Mouse (Mus musculus) c-Kit-negative CD71-positive TER-119-positive erythroid progenitor cells, embryonic 14.5 days (primary cell): ENCODE results near the gene Pitpnc1.

Experiments
- DNase-seq: peaks from one replicate; pipeline ENCODE4 v3.0.0-alpha.2; 2013; ENCODE audit warnings: low read depth, low spot score

The Pitpnc1 gene

GRCm38 (mm10) chr11:107373154-107373553 is 97.3 kb downstream of the Pitpnc1 start:
- DNase-seq: no peak

- DNase-seq: no peak
Observed at GRCm38 (mm10) chr11:107372688-107373087, 97.8 kb downstream of the Pitpnc1 start.

- DNase-seq: no peak
Observed at GRCm38 (mm10) chr11:107370476-107370875, 100.0 kb downstream of the Pitpnc1 start.

GRCm38 (mm10) chr11:107369661-107370060 is 100.8 kb downstream of the Pitpnc1 start:
- no peak for DNase-seq

- DNase-seq: no peak
Observed at GRCm38 (mm10) chr11:107365938-107366712, 104.4 kb downstream of the Pitpnc1 start.

DNA sequence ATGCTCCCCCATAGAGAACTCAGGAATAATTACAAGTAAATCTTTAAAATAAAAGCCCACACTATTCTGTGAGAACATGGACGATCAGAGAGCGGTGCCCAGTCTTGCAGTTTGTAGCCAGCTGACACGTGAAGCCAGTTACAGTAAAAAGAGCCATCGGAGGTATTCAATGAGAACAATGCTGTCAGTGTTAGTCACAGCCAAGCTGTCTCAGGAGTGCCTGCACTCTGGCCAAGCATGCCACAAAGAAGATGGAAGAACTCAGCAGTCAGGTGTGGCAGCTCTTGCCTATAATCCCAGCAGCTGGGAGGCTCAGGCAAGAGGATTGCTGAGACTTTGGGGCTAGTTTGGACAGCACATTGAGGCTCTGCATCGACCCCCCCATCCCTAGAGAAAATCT is 111.8 kb downstream of the Pitpnc1 start:
- no peak for DNase-seq

GRCm38 (mm10) chr11:107356224-107356623 is 114.3 kb downstream of the Pitpnc1 start:
- no peak for DNase-seq

DNA sequence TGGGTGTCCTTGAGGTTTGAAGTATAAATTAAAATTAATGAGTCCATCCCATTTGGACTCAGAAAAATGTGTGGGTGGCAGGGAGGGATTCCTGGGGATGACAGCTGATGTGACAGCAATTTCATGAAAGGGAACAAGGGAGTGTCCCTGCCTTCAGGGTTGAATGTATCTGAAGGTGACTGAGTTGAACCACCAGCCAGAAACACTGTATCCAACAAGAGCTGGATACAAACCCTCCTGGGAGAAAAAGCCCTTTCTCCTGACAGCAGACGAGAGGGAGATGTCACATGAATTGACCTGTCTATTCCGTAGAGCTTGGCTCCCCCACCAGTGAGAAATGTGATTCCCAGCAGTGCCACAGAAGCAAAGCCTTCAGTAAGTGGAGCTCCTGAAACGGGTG is 115.0 kb downstream of the Pitpnc1 start:
- DNase-seq: no peak

- no peak for DNase-seq
Observed at GRCm38 (mm10) chr11:107354499-107355143, 115.9 kb downstream of the Pitpnc1 start.

GRCm38 (mm10) chr11:107352596-107352995 is 117.9 kb downstream of the Pitpnc1 start:
- no peak for DNase-seq

DNA sequence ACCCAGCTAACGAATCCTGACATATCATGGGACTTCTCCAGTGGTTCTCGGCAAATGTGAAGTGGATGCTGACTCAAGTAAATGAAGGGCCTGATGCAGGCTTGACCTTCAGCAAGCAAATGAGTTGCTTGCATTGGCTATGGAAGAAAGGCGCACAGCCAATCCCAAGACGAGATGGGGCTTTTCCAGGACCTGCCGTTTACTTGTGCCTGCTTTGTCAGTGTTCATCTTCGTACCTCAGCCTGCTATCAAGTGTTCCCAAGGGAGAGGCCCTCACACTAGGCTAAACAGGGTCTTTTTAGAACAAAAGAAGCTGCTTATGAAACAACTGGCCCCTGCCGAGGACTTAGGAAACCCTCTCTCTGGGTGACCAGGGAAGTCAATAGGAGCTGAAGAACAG is 120.7 kb downstream of the Pitpnc1 start:
- DNase-seq: no peak

DNA sequence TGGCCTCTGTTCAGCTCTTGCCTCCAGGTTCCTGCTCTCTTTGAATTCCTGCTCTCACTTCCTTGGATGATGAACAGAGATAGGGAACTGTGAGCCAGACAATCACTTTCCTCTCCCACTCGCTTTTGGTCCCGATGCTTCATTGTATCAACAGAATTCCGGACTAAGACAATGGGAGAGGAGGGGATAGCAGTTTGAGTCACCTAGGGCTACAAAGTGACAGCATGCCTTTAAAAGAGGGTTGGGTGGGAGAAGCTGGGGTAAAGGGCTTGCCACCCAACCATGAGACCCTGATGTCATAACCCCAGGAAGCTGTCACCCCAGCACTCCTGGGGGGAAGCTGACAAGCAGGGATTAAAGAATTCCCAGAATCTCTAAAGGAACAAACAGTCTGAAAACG is 127.5 kb downstream of the Pitpnc1 start:
- DNase-seq: no peak

GRCm38 (mm10) chr11:107342432-107342831 is 128.1 kb downstream of the Pitpnc1 start:
- no peak for DNase-seq

DNA sequence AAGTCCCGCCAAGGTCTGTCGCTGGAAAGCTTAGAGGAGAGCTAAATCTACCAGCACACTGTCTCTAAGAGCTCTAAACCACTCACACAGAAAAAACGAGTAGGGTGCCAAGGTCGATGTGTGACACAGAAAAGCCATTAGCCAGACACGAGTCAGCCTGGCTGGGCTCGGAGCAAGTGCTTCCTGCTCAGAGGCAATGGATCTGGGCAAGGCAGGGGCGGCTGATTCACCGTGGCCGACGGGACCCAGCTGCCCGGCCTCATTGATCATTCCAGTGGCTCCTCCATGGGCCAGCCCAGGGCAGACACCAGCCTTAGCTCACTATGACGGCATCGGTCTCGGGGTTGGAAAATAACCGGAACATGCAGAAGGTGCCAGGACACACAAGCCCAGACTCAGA is 129.2 kb downstream of the Pitpnc1 start:
- DNase-seq: no peak

DNA sequence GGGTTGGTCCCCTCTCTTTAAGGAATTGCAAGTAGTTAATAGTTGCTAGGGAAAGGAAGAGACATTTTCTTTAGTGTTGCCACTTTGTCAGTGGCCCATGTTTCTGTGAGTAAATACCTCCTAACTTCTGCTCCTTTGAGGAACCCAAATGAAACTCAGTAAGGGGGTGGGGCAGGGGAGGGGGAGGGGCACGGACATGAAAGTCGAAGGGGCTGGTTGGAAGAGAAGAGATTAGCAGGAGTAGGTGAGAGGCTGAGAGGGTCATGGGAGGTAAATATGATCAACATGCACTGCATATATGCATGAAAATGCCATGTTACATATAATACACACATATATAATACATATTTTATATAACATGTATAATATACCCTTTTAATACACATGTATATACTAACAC is 129.7 kb downstream of the Pitpnc1 start:
- DNase-seq: no peak

GRCm38 (mm10) chr11:107339224-107339805 is 131.2 kb downstream of the Pitpnc1 start:
- DNase-seq: no peak

DNA sequence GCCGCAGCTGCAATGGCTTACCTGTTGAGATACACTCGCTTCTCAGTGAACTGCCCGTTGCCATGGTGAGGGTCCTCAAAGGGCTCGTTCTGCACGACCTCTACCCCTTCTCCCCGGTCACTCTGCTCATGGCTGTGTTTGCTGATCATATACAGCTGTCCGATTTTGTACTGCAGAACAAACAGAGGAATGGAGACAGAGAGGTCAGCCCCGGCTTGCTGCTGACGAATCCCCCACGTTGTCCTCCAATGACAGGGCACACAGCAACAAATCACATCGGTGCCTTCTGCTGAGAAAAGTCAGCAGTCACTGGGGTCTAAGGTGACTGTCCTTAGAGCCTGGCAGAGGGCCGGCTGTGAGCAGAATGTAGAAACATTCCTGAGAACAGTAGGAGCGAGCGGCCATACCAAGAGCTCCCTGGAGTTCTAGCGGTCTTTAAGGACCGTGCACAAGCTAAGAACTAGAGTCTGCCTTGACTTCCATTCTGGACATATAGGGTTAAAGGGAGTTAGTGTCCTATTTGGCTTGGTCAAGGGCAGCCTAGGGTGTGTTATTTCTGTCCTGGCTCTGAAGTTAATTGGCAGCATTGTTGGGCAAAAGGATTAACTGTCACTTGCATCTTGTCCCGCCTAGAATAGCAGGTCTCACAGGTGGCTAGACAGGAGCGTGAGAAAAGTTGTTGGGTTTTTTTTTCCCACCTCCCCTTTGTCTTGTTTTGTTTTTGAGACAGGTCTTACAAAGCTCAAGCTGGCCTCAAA is 132.9 kb downstream of the Pitpnc1 start:
- no peak for DNase-seq

DNA sequence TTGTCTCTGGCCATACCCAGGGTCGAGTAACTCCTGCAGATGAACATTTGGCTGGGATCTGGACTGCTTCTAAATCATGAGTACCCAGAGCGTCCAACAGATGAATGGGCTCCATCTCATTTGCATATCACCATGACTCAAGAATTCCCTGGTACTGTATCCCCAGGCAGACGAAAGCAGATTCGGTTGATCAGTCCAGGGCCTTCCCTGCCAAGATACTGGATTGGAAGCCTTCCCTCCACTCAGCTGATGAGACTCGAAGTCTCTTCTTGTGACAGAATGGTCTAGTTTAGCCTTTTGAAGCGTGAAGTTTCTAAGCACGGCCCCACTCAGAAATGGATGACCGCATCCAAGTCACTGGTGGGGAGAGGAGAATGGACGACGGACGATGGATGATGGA is 134.7 kb downstream of the Pitpnc1 start:
- no peak for DNase-seq

DNA sequence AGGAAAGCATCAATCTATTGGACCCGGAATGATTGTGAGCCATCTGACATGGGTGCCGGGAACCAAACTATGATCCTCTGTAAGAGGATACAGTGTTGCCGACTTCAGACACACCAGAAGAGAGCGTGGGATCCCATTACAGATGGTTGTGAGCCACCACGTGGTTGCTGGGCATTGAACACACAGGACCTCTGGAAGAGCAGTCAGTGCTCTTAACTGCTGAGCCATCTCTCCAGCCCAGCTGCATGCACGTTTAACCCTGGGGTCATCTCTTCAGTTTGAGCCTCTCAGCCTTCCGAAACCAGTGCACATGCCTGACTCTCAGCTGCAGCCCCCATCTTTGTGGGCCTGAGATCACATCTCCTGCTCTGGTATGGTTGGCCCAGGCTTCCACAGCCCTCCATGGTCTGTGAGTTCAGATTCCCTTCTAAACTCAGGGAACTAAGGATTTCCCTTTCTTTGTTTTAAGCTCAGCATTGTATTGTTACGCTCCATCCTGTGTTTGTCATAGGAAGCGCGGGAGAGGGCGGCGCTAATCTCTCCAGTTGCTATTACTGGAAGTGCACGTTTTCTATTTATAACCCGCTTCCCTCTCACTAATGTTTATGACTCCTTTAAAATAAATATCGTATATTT is 135.5 kb downstream of the Pitpnc1 start:
- no peak for DNase-seq

- DNase-seq: no peak
Observed at GRCm38 (mm10) chr11:107332905-107333304, 137.6 kb downstream of the Pitpnc1 start.

GRCm38 (mm10) chr11:107332332-107332731 is 138.2 kb downstream of the Pitpnc1 start:
- DNase-seq: no peak

- DNase-seq: no peak
Observed at GRCm38 (mm10) chr11:107331425-107331824, 139.1 kb downstream of the Pitpnc1 start.
